Mouse (Mus musculus): ENCODE measurements at regions not wholly inside any gene's neighbourhood (a gene's known extent, or its start where the extent isn't known, plus 50 kb on each side); places are given as distances from the start of the nearest gene placed in this dataset.

GRCm38 (mm10) chr12:77901254-77901653, 292.8 kb upstream of the Gm6657 start:
- Histone ChIP-seq H3K36me3 (ENCODE audit: control insufficient read depth, insufficient read depth, low read length) (no peaks in the 10 kb centered on the region), H3K4me3 (ENCODE audit: low read depth, low read length) (no peak overlapping the region), H3K27me3 (ENCODE audit: control insufficient read depth, insufficient read depth, low read length) (no peaks in the 10 kb centered on the region), H3K27ac (ENCODE audit: insufficient read depth, low read depth, low read length) (no peak overlapping the region), H3K4me1 (ENCODE audit: control insufficient read depth, insufficient read depth, insufficient read length, low read length) (no peaks in the 10 kb centered on the region)
- WGBS = 90% methylated on average over 1 of the region's 1 CpGs
- TF ChIP-seq POLR2A (IDR thresholded peaks at IDR 0.05; ENCODE audit: low read depth, low read length) = no peak
- TF ChIP-seq CTCF (IDR thresholded peaks at IDR 0.05; ENCODE audit: extremely low read depth, insufficient read length, insufficient replicate concordance, low read depth, low read length) = no peak

- Histone ChIP-seq H3K27me3 (ENCODE audit: control insufficient read depth, insufficient read depth, low read length) (no peaks in the 10 kb centered on the region), H3K4me3 (ENCODE audit: low read depth, low read length) (no peak overlapping the region), H3K36me3 (ENCODE audit: control insufficient read depth, insufficient read depth, low read length) (no peaks in the 10 kb centered on the region), H3K4me1 (ENCODE audit: control insufficient read depth, insufficient read depth, insufficient read length, low read length) (no peaks in the 10 kb centered on the region), H3K27ac (ENCODE audit: insufficient read depth, low read depth, low read length) (no peak overlapping the region)
- TF ChIP-seq CTCF (IDR thresholded peaks at IDR 0.05; ENCODE audit: extremely low read depth, insufficient read length, insufficient replicate concordance, low read depth, low read length) = no peak
- no peak for TF ChIP-seq POLR2A (IDR thresholded peaks at IDR 0.05; ENCODE audit: low read depth, low read length)
- 50% methylated on average over 4 of the region's 4 CpGs for WGBS
Measured at GRCm38 (mm10) chr12:77912863-77913554, 281.0 kb upstream of the Gm6657 start.

- no peak overlapping the region for H3K4me3 ChIP-seq (ENCODE audit: low read depth, low read length)
- no peaks in the 10 kb centered on the region for H3K27me3 ChIP-seq (ENCODE audit: control insufficient read depth, insufficient read depth, low read length)
- H3K27ac ChIP-seq (ENCODE audit: insufficient read depth, low read depth, low read length) = no peak overlapping the region
- no peaks in the 10 kb centered on the region for H3K4me1 ChIP-seq (ENCODE audit: control insufficient read depth, insufficient read depth, insufficient read length, low read length)
- no peak for TF ChIP-seq POLR2A (IDR thresholded peaks at IDR 0.05; ENCODE audit: low read depth, low read length)
- no peak for TF ChIP-seq CTCF (IDR thresholded peaks at IDR 0.05; ENCODE audit: extremely low read depth, insufficient read length, insufficient replicate concordance, low read depth, low read length)
- WGBS = 75% methylated on average over 4 of the region's 4 CpGs
- no peaks in the 10 kb centered on the region for H3K36me3 ChIP-seq (ENCODE audit: control insufficient read depth, insufficient read depth, low read length)
Measured at GRCm38 (mm10) chr12:77928729-77929128, 265.3 kb upstream of the Gm6657 start.

- no peak for TF ChIP-seq CTCF (IDR thresholded peaks at IDR 0.05; ENCODE audit: extremely low read depth, insufficient read length, insufficient replicate concordance, low read depth, low read length)
- 17% methylated on average over 1 of the region's 1 CpGs for WGBS
- H3K4me1 ChIP-seq (ENCODE audit: control insufficient read depth, insufficient read depth, insufficient read length, low read length) = no peaks in the 10 kb centered on the region
- H3K27ac ChIP-seq (ENCODE audit: insufficient read depth, low read depth, low read length) = no peak overlapping the region
- H3K27me3 ChIP-seq (ENCODE audit: control insufficient read depth, insufficient read depth, low read length) = no peaks in the 10 kb centered on the region
- no peaks in the 10 kb centered on the region for H3K36me3 ChIP-seq (ENCODE audit: control insufficient read depth, insufficient read depth, low read length)
- no peak overlapping the region for H3K4me3 ChIP-seq (ENCODE audit: low read depth, low read length)
Measured at GRCm38 (mm10) chr12:77929571-77929970, 264.5 kb upstream of the Gm6657 start.

- no peaks in the 10 kb centered on the region for H3K4me1 ChIP-seq (ENCODE audit: control insufficient read depth, insufficient read depth, insufficient read length, low read length)
- WGBS = 81% methylated on average over 8 of the region's 8 CpGs
- H3K27me3 ChIP-seq (ENCODE audit: control insufficient read depth, insufficient read depth, low read length) = no peaks in the 10 kb centered on the region
- H3K27ac ChIP-seq (ENCODE audit: insufficient read depth, low read depth, low read length) = no peak overlapping the region
- TF ChIP-seq POLR2A (IDR thresholded peaks at IDR 0.05; ENCODE audit: low read depth, low read length) = no peak
- no peak for TF ChIP-seq CTCF (IDR thresholded peaks at IDR 0.05; ENCODE audit: extremely low read depth, insufficient read length, insufficient replicate concordance, low read depth, low read length)
- H3K4me3 ChIP-seq (ENCODE audit: low read depth, low read length) = no peak overlapping the region
- H3K36me3 ChIP-seq (ENCODE audit: control insufficient read depth, insufficient read depth, low read length) = no peaks in the 10 kb centered on the region
Measured at GRCm38 (mm10) chr12:77943960-77944359, 250.1 kb upstream of the Gm6657 start.

GRCm38 (mm10) chr12:77949474-77950017, 244.5 kb upstream of the Gm6657 start:
- no peaks in the 10 kb centered on the region for H3K36me3 ChIP-seq (ENCODE audit: control insufficient read depth, insufficient read depth, low read length)
- H3K27me3 ChIP-seq (ENCODE audit: control insufficient read depth, insufficient read depth, low read length) = no peaks in the 10 kb centered on the region
- no peak overlapping the region for H3K27ac ChIP-seq (ENCODE audit: insufficient read depth, low read depth, low read length)
- peak overlapping the region; percentile 10; the same call in 1 of the 2 replicates for H3K4me3 ChIP-seq (ENCODE audit: low read depth, low read length)
- peaks cover 4% of the 10 kb centered on the region; the same call in 1 of the 2 replicates for H3K4me1 ChIP-seq (ENCODE audit: control insufficient read depth, insufficient read depth, insufficient read length, low read length)
- WGBS = 10% methylated on average over 16 of the region's 16 CpGs
- TF ChIP-seq POLR2A (IDR thresholded peaks at IDR 0.05; ENCODE audit: low read depth, low read length) (no peak), CTCF (IDR thresholded peaks at IDR 0.05; ENCODE audit: extremely low read depth, insufficient read length, insufficient replicate concordance, low read depth, low read length) (no peak)

- 22% methylated on average over 2 of the region's 2 CpGs for WGBS
- Histone ChIP-seq H3K4me3 (ENCODE audit: low read depth, low read length) (no peak overlapping the region), H3K36me3 (ENCODE audit: control insufficient read depth, insufficient read depth, low read length) (no peaks in the 10 kb centered on the region), H3K4me1 (ENCODE audit: control insufficient read depth, insufficient read depth, insufficient read length, low read length) (peaks cover 4% of the 10 kb centered on the region; the same call in 1 of the 2 replicates), H3K27ac (ENCODE audit: insufficient read depth, low read depth, low read length) (no peak overlapping the region), H3K27me3 (ENCODE audit: control insufficient read depth, insufficient read depth, low read length) (no peaks in the 10 kb centered on the region; the same call in 1 of the 2 replicates)
- TF ChIP-seq POLR2A (IDR thresholded peaks at IDR 0.05; ENCODE audit: low read depth, low read length) (no peak), CTCF (IDR thresholded peaks at IDR 0.05; ENCODE audit: extremely low read depth, insufficient read length, insufficient replicate concordance, low read depth, low read length) (no peak)
Measured at GRCm38 (mm10) chr12:77952492-77952891, 241.6 kb upstream of the Gm6657 start.

Measured in small intestine, adult 2 months (tissue).